8 mouse cellular contexts compared by ENCODE assay signal in the genomic region with DNA sequence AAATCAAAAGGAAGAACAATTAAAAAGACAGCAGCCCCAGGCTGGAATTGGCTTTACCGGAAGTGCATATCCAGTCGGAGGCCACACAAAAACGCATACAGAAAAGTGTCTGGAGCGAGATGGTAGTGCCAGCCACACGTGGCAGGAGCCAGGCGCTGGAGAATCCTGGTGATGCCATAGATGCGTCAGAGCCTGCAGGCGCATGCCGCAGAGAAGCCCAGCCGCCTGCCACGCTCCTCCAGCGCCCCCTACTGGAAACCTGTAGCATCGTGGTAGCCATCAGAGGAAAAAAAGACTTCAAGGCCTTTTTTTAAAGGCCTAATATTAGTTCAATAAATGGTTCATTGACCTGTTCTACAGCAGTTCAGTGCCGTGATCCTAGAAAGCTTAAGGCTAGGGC. TPM values are rescaled to one million over a fixed set of nuclear protein-coding genes. Genes with fewer than 3 reads are reported as not detected.
A peak's percentile ranks its signal among the peaks of the same experiment; 100 is the strongest.
DNase-seq lines count a peak whose midpoint lies in the region; ATAC-seq and TF ChIP-seq lines count a peak whose summit lies in the region.

No protein-coding gene starts in this region.

- H3K4me2 ChIP-seq in forebrain, embryonic 16.5 days (ENCODE audit: low read length): peak overlapping the region; percentile 42
- peak overlapping the region; percentile 34; the same call in 1 of the 2 replicates for H3K4me2 ChIP-seq in hindbrain, embryonic 13.5 days

- in situ Hi-C loops in ES-E14 (cut with MboI; ENCODE audit: low sequenced_read_pairs in 2 of 2, unreplicated experiment in 2 of 2): loop anchor here in 1 of 2 experiments (10.0 kb wide), 1 partner anchor 122 kb away; no protein-coding TSS in a partner anchor

- no peak overlapping the region for H3K9ac ChIP-seq in ES-E14 (ENCODE audit: insufficient read depth, low read depth, low read length, poor library complexity, severe bottlenecking)
- H3K9ac ChIP-seq in forebrain, embryonic 16.5 days (replicated peaks; ENCODE audit: low read depth, low read length): no peak overlapping the region
- H3K9ac ChIP-seq in hindbrain, embryonic 13.5 days: 0 out of 2 replicates have a peak overlapping the region, but pooled peaks have one; percentile 35

- no peak overlapping the region for H3K27ac ChIP-seq in ES-E14 (ENCODE audit: insufficient read depth, low read depth, low read length, poor library complexity, severe bottlenecking)
- H3K27ac ChIP-seq in forebrain, embryonic 16.5 days (ENCODE audit: low read length): no peak overlapping the region
- H3K27ac ChIP-seq in hindbrain, embryonic 13.5 days: no peak overlapping the region

- DNase-seq in ES-E14 (ENCODE audit: low read depth, low spot score): peak; percentile 67
- DNase-seq in cerebellum, adult 11-12 months: peak; percentile 80
- peak; percentile 75 to 81 for DNase-seq in layer of hippocampus, postnatal 14 days (ENCODE audit: low spot score in 2 of 2)
- peak; percentile 88 for DNase-seq in right cerebral cortex, adult 18-20 months
- DNase-seq in urinary bladder, adult 18-20 months (ENCODE audit: low spot score in 2 of 2): peak; percentile 56 to 67

- H3K4me1 ChIP-seq in ES-E14 (ENCODE audit: control insufficient read depth in 2 of 2, insufficient read depth in 2 of 2, low read length in 2 of 2, poor library complexity in 1 of 2): no peaks in the 10 kb centered on the region
- H3K4me1 ChIP-seq in forebrain, embryonic 16.5 days (replicated peaks; ENCODE audit: control insufficient read depth, insufficient read depth, low read length): no peaks in the 10 kb centered on the region; the same call in 1 of the 2 replicates
- peaks cover 14% of the 10 kb centered on the region for H3K4me1 ChIP-seq in hindbrain, embryonic 13.5 days (replicated peaks)

- H3K9me3 ChIP-seq in ES-E14 (ENCODE audit: control insufficient read depth, insufficient read depth, low read depth, low read length): no peaks in the 10 kb centered on the region
- peaks cover 5% of the 10 kb centered on the region for H3K9me3 ChIP-seq in forebrain, embryonic 16.5 days (ENCODE audit: control insufficient read depth, low read length)
- peaks cover 6% of the 10 kb centered on the region; the same call in 1 of the 2 replicates for H3K9me3 ChIP-seq in hindbrain, embryonic 13.5 days

- ATAC-seq in forebrain, embryonic 16.5 days: peak; percentile 78
- ATAC-seq in hindbrain, embryonic 13.5 days (ENCODE audit: low FRiP score): no peak
- peak; percentile 97 for ATAC-seq in megakaryocyte, adult 5-6 weeks (ENCODE audit: poor library complexity, severe bottlenecking)

- peaks cover 2% of the 10 kb centered on the region; the same call in 1 of the 2 replicates for H3K36me3 ChIP-seq in ES-E14 (ENCODE audit: control insufficient read depth, insufficient read depth, low read length, poor library complexity, severe bottlenecking)
- H3K36me3 ChIP-seq in forebrain, embryonic 16.5 days (ENCODE audit: control insufficient read depth, insufficient read depth): no peaks in the 10 kb centered on the region
- H3K36me3 ChIP-seq in hindbrain, embryonic 13.5 days: no peaks in the 10 kb centered on the region

- H3K4me3 ChIP-seq in ES-E14 (ENCODE audit: insufficient read depth in 1 of 2, low read depth in 1 of 2, low read length in 2 of 2, poor library complexity in 1 of 2, severe bottlenecking in 1 of 2): no peak overlapping the region
- H3K4me3 ChIP-seq in forebrain, embryonic 16.5 days (replicated peaks; ENCODE audit: low read length): no peak overlapping the region; the same call in 1 of the 2 replicates
- H3K4me3 ChIP-seq in hindbrain, embryonic 13.5 days: no peak overlapping the region

- no peaks in the 10 kb centered on the region for H3K27me3 ChIP-seq in forebrain, embryonic 16.5 days (replicated peaks; ENCODE audit: control insufficient read depth, insufficient read depth, low read length)
- peaks cover 5% of the 10 kb centered on the region for H3K27me3 ChIP-seq in hindbrain, embryonic 13.5 days

- 6% methylated on average over 14 of the region's 14 CpGs for WGBS in forebrain, embryonic 16.5 days
- 8% methylated on average over 14 of the region's 14 CpGs for WGBS in hindbrain, embryonic 13.5 days

TF ChIP-seq in ES-E14, 5 proteins besides CTCF, POLR2A, EP300 and RAD21:
- TF ChIP-seq CHD2 (IDR thresholded peaks at IDR 0.05; ENCODE audit: low read depth, low read length) (no peak), ZC3H11A (IDR thresholded peaks at IDR 0.05; ENCODE audit: borderline replicate concordance, low read depth, low read length) (peak; percentile 72)

RNA-seq across cellular contexts. Expression of gene Fbxo17, which starts 10.0 kb away (rescaled TPM):
- total RNA-seq in ES-E14 (2012; rRNA removed): 5.9 and 6.6 TPM in 2 replicates
- 3.3 and 4.2 TPM in 2 replicates for polyA plus RNA-seq in forebrain, embryonic 16.5 days (2015; fragmentation: Nextera tagmentation; extraction: Ambion mirVana)
- polyA plus RNA-seq in hindbrain, embryonic 13.5 days (2015; fragmentation: Nextera tagmentation; extraction: Ambion mirVana): 3.1 and 3.4 TPM in 2 replicates
- under 1 TPM; 0.88 to 0.97 TPM for total RNA-seq in layer of hippocampus, postnatal 14 days (2021)
- 1.1 and 1.2 TPM in 2 replicates for total RNA-seq in megakaryocyte, adult 5-6 weeks (2015)
- 0.26 and 0.77 TPM in 2 replicates for total RNA-seq in megakaryocyte, adult 5-6 weeks (2017)

RNA-seq across cellular contexts. Expression of gene Mrps12, which starts 15.0 kb away (rescaled TPM):
- 102 and 105 TPM in 2 replicates for total RNA-seq in ES-E14 (2012; rRNA removed)
- 105 and 111 TPM in 2 replicates for polyA plus RNA-seq in forebrain, embryonic 16.5 days (2015; fragmentation: Nextera tagmentation; extraction: Ambion mirVana)
- polyA plus RNA-seq in hindbrain, embryonic 13.5 days (2015; fragmentation: Nextera tagmentation; extraction: Ambion mirVana): 108 and 114 TPM in 2 replicates
- 10 to 100 TPM; 55.4 to 66.9 TPM for total RNA-seq in layer of hippocampus, postnatal 14 days (2021)
- total RNA-seq in megakaryocyte, adult 5-6 weeks (2015): 67.6 and 79.2 TPM in 2 replicates
- total RNA-seq in megakaryocyte, adult 5-6 weeks (2017): 29.1 and 32.0 TPM in 2 replicates

RNA-seq across cellular contexts. Expression of gene Sars2, which starts 15.2 kb away (rescaled TPM):
- 25.2 and 27.9 TPM in 2 replicates for total RNA-seq in ES-E14 (2012; rRNA removed)
- polyA plus RNA-seq in forebrain, embryonic 16.5 days (2015; fragmentation: Nextera tagmentation; extraction: Ambion mirVana): 16.9 and 17.2 TPM in 2 replicates
- 20.6 and 22.6 TPM in 2 replicates for polyA plus RNA-seq in hindbrain, embryonic 13.5 days (2015; fragmentation: Nextera tagmentation; extraction: Ambion mirVana)
- 10 to 100 TPM; 14.4 to 15.0 TPM for total RNA-seq in layer of hippocampus, postnatal 14 days (2021)
- total RNA-seq in megakaryocyte, adult 5-6 weeks (2015): 4.8 and 4.9 TPM in 2 replicates
- total RNA-seq in megakaryocyte, adult 5-6 weeks (2017): 5.6 and 6.9 TPM in 2 replicates

RNA-seq across cellular contexts. Expression of gene Ccer2, which starts 29.4 kb away (rescaled TPM):
- not detected in 2 replicates for total RNA-seq in ES-E14 (2012; rRNA removed)
- polyA plus RNA-seq in forebrain, embryonic 16.5 days (2015; fragmentation: Nextera tagmentation; extraction: Ambion mirVana): not detected in 2 replicates
- polyA plus RNA-seq in hindbrain, embryonic 13.5 days (2015; fragmentation: Nextera tagmentation; extraction: Ambion mirVana): 3.1 and 3.6 TPM in 2 replicates
- total RNA-seq in layer of hippocampus, postnatal 14 days (2021): under 1 TPM in 1 of 2 experiments, not detected in 1; 0.41 TPM
- total RNA-seq in megakaryocyte, adult 5-6 weeks (2015): not detected in 2 replicates
- total RNA-seq in megakaryocyte, adult 5-6 weeks (2017): not detected in 2 replicates

RNA-seq across cellular contexts. Expression of gene Fbxo27, which starts 34.0 kb away (rescaled TPM):
- 5.8 and 5.9 TPM in 2 replicates for total RNA-seq in ES-E14 (2012; rRNA removed)
- 6.3 and 11.1 TPM in 2 replicates for polyA plus RNA-seq in forebrain, embryonic 16.5 days (2015; fragmentation: Nextera tagmentation; extraction: Ambion mirVana)
- polyA plus RNA-seq in hindbrain, embryonic 13.5 days (2015; fragmentation: Nextera tagmentation; extraction: Ambion mirVana): 7.0 and 7.4 TPM in 2 replicates
- 10 to 100 TPM; 14.5 to 15.7 TPM for total RNA-seq in layer of hippocampus, postnatal 14 days (2021)
- 0.58 and 0.93 TPM in 2 replicates for total RNA-seq in megakaryocyte, adult 5-6 weeks (2015)
- 0.08 and 0.70 TPM in 2 replicates for total RNA-seq in megakaryocyte, adult 5-6 weeks (2017)
